Mouse (Mus musculus) large intestine, adult 2 months (tissue): ENCODE measurements at regions not wholly inside any gene's neighbourhood (a gene's known extent, or its start where the extent isn't known, plus 50 kb on each side); places are given as distances from the start of the nearest gene placed in this dataset.

Experiments
- DNase-seq: peaks from one replicate; pipeline ENCODE4 v3.0.0-alpha.2; 2012; ENCODE audit warnings: low read depth, low spot score
- WGBS: fragments of 180-500 bp; shearing (Covaris S2); methylation state at CpG from one replicate; pipeline ENCODE4 v1.1.7; 2018; 5-methylcytosine and 5-hydroxymethylcytosine counted together

DNA sequence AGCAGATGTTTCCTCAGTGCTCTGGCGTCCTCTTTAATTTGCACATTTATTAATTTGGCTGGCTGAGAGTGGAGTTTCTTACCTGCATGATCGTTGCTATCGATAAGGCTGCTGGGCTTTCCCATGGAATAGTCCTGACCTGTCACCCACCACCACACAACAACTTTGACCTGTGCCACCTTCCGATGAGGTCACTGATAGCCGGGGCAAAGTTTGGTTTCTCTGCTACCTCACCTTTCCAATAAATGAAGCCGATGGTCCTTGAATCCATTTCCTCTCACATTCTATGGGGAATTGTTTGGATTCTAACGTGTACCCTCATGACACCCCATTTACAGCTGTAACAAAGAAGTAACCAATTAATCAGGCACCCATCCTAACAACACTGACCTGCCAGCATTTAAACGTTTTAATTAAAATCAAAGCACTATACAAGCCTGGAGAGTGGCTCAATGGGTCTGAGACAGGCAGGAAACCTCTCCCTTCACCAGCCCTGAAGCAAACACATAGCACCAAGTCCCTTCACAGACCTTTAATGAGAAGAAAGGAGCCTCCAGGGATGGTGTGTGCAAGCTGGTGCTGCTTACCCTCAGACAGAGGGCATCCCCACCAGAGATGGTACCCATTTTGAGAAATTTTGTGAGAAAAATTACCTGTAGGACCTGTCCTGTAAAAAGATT, 278.9 kb upstream of the Pou3f3 start:
- no peak for DNase-seq
- WGBS: 68% methylated on average over 8 of the region's 8 CpGs

DNA sequence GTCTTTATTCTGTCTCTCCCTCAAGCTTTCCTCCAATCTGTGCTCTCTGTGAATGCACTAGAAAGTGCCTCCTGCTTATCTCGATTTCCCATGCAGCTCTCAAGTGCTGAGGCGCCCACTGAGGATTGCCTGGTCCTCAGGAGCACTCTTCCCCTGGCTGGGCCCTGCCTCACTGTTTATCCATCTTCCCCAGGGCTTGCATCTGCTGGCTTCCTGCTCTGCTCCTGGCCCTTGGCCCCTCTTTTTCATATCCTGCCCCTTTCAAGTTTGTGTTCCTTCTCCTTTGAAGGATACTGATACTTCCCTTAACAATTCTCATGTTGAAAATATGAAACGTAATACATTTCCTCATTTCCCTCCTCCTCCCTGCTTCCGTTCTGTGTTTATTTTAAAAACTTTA, 277.8 kb upstream of the Pou3f3 start:
- WGBS: 25% methylated on average over 4 of the region's 4 CpGs
- DNase-seq: no peak

DNA sequence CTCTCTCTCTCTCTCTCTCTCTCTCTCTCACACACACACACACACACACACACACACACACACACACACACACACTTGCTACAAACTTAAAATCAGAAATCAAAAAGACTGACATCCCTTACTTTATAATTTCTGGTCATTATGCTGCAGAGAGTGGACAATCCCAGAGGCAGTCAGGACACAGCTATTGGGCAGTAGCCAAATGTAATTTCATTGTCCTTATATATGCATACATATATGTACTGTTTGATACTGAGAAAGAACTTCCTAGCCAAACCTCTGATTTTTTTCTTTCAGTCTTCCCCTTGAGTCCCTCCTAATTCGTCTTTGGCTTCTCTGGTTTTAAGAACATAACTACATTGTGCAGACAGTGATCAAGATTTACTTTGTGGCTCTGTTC, 277.3 kb upstream of the Pou3f3 start:
- DNase-seq: no peak
- 41% methylated on average over 1 of the region's 1 CpGs for WGBS

DNA sequence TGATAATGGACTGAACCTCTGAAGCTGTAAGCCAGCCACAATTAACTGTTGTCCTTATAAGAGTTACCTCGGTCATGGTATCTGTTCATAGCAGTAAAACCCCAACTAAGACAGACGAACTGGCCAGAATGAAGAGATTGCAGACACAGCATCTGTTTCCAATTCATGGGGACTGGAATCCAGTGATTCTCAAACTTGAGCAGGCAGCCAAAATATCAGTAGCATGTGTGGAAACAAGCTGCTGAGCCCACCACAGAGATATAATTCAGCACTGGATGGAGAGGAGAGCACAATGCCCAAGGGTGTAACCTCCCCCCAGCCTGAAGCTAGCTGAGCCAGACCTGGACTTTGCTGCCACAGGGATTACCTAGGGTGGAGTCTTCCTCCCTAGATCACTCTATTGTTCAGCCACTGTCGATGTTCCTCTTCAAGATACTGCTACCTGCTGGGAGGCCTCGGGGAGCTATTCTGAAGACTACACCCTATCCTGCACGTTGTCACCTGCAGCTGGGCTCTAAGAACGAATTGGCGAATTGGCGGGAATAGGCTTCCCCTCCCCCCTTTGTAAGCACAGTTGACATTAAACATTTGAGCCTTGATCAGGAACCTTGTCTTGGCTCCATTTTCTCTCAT, 259.1 kb upstream of the Pou3f3 start:
- WGBS: 52% methylated on average over 8 of the region's 8 CpGs
- no peak for DNase-seq

DNA sequence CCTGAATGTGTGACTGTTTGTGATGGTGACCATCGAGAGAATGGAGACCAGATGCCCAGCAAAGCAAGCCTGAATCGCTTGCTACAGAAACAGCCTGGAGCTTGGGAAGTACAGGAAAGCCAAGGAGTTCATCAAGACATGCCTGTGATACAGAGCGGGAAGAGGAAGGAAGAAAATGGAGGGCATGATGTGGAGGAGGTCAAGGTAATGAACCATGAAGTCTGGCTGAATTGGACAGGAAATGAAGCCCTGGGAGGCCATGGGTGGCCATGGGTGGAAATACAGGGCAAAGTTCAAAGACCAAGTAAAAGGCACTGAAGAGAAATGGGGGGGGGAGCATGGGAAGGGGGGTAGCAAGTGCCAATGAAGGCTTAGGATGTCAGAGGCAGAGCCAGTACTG, 227.2 kb upstream of the Pou3f3 start:
- WGBS: 90% methylated on average over 3 of the region's 3 CpGs
- DNase-seq: no peak

DNA sequence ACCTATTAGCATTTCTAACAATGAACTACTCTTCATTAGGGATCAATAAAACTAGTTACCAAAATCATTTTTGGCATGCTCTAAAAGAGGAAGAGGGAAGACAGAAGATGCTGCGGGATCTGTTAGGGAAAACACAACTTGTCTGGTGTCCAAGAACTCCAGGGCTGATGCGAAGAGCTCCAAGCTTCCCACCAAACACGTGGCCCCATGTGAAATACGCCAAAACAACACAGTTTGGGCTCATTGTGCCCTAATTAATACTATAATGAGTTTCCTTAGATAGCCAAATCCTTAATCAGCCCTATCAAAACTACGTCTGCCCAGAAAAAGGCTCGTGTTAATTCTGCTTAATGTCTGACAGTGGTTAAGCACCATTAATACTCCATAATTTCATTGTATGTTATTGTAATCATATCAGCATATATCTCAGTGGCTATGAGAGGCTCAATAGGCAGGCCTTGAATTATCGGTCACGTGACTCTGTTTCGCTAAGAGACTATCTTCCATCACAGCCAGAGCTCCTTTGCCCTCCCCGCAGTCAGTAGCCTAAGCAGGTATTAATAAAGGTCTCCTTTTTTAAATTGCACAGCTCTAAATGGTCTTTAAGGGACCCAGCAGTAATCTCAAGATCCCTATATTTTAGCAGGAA, 223.6 kb upstream of the Pou3f3 start:
- WGBS: 88% methylated on average over 10 of the region's 10 CpGs
- DNase-seq: no peak

DNA sequence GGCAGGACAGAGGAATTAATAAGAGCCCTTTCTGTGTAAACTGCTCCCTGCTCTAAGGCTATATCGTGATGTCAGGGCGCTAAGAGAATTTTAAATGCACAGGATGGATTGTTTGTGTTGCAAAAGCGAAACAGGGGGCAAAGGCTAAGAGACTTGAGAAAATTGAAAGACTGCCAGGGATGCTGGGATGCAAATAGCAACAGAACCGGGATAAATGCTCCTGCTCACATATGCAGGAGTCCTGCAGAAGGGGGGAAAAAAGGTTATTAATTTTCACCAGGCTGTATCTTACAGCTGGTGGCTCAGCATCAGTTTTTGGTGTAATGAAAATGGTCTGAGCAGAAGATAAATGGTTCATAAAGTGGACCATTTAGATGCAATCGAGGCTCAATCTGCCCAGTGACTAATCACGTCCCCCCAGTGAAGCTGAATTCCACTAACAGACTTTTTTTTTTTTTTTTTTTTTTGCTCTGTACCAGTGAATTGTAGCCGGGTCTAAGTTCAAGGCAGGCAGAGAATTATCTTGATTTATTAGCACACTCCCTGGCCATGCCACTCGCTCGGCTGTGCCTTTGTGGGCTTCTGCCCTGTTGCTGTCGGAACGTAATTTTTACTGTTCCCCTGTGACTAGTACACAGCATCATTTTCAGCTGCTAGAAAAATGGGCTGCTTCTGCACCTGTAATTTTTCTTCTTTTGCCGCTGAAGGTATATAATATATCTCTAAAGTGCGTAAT, 222.9 kb upstream of the Pou3f3 start:
- no peak for DNase-seq
- 39% methylated on average over 13 of the region's 13 CpGs for WGBS

DNA sequence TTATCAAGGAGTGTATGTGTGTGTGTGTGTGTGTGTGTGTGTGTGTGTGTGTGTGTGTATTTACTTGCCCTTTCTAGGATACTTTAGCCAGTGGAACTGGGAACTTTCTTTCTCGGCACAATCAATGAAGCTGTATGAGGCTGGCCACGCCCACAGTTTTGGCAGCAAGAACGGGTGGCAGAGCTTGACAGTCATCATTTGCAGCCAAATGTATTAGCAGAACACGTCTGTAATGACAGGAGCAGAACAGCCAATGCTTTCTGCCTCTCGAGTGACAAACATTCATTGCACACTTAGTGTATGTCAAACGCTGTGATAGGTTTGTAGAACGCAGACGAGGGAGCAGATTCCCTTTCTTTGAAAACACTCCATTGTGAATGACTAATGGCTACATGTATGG, 221.4 kb upstream of the Pou3f3 start:
- 53% methylated on average over 8 of the region's 8 CpGs for WGBS
- no peak for DNase-seq

DNA sequence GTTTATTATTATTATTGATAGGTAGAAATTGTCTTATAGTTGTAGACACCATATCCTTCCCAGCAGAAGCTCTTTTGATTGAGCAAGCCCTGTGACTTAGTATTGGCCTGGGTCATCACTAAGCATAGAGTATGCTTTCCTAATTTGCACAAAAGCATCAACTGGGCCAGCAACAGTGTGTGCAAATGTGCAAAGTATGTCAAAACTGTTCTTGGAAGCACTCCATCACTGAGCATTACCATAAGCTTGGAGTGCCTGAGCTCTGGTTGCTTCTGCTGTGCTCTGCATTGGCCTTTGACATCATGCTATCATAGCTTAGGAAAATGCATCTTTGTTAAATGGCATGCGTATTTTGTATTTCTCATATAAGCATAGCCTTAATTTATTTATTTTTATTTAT, 220.7 kb upstream of the Pou3f3 start:
- 87% methylated on average over 1 of the region's 1 CpGs for WGBS
- no peak for DNase-seq

DNA sequence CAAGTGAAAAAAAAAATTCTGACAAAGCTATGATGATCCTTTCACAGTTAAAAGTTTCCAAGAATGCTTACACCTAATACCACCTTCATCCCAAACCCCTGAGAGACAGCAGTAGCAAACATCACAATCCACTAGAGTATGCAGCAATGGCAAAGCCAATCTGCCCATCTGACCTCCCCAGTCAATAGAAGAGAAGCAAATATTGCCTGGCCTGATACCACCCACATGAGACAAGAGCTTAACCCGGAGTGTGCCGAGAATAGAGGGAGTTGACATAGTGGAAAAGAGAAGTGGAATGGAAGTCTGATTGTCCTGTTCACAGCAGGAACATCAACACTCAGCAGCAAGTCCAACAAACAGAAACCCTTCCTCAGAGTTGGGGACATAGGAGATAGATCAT, 219.9 kb upstream of the Pou3f3 start:
- DNase-seq: no peak
- WGBS: 60% methylated on average over 2 of the region's 2 CpGs

DNA sequence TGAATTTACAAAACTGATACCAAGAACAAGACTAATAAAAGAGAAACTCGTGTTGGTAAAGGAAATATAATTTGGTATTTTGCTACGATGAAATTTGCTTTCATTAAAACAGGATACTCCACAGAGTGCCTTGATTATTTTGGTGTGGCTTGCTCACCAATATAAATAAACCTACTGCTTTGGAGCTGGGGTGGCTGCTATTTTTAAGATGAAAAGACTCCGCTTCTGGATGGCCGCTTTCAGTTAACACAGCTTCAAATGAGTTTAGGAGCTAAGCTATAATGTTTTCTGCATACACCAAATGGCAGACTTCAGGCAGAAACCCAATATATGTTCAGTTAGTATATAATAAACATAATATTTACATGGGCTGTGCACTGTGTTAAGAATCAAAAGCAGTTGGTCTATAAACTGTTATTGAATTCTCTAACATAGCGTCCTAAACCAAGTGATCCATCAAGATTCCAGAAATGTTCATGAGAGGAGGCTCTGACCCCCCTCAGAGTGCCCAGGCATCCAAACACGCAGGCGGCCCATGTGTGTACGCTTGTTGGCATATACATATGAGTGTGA, 215.1 kb upstream of the Pou3f3 start:
- WGBS: 60% methylated on average over 8 of the region's 8 CpGs
- no peak for DNase-seq

DNA sequence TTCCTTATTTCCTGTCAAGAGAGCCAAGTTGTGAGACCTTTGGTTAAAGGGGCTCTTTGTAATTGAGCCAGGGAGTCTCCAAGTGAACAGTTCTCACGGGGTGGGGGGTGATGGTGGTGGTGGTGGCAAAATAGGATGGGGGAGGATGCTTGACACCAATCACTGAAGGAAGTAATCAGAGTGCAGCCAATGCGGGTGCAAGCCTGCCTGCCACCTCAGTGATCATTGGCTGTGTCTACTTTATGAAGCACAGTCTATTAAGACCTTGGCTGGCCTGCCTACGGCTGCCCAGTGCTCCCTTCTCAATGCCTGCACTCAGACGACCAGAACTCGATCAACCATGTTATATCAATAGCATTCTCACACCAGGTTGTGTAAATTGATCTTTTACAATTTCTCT, 206.0 kb upstream of the Pou3f3 start:
- WGBS: 75% methylated on average over 5 of the region's 5 CpGs
- DNase-seq: no peak

DNA sequence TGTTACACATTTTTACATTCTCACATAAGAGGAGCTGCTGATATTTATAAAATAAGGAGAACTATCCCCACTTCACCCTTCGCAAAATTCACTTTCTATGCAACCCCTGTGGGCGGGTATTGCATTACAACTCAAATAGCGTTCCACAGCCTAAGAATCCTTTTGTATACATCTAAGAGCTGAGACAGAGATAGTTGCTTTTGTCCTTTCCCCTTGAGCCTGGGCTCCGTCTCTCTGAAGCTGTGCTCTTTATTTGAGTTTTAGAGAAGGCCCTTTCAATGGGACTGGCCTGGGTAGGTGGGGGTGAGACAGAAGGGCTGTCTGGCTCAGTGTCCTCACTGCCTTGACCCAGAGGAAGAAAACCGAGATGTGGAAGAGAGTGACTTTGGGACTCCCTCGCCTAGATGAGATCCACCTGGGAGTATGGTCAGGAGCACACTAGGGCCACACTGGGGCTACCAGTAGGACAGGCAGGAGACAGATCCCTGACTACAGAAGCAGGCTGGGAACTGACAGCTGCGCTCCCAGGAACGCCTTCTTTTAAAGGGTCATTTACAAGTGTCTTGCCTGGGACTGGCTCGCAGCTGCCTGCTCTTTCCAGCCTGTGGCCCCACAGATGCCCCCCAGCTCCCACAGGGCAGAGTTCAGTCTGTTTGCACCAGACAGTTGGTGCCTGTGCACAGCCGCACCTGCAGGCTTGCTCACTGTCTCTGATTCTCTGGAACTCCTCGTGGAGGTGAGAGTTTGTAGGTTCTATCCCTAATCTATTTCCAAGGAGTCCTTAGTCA, 204.5 kb upstream of the Pou3f3 start:
- 36% methylated on average over 11 of the region's 11 CpGs for WGBS
- no peak for DNase-seq

DNA sequence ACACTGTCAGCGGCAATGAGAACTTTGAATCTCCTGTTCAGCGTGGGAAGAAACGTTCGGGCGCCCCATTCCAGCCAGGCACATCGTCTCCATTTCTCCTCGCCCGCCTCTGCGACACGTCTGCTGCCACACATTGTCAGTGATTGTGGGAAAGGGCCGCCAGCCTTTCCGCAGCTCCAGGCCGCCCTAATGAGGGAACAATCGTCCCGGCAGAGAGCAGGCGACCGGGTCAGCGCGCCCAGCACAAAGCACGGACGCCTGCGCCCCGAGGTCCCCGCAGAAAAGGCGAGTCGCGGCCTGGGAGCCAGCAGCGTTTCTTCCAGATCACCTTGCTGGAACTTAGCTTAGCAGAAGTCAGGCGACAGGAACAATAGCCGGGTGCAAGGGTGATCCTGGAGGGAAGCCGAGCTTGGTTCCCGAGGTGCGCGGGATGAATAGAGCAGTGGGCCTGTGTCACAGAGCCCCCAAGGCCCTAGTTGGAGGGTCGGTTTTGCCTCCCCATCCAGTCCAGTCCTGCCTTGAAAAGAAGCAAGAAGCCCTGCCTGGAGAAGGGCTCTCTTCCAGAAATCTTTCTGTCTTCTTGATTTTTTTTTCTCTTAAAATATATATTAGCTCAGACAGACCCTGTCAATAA, 203.8 kb upstream of the Pou3f3 start:
- 9% methylated on average over 35 of the region's 35 CpGs for WGBS
- no peak for DNase-seq

DNA sequence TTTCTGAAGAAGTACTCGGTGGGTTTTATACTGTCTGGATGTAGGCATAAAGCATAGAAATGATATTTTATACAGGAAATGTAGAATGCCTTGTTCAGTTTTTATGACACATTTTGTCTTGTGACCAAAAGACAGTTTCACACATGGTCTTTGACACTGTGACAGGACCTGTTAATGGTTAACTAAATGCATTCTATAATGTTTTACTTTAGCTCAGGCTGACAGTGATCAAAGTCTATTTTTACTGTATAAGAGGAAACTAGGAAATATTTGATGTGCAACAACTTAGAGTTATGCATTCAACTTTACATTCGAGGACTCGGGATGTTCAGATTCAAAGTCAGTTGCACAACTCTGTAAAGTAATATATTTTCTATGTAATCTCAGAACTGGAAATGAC, 199.5 kb upstream of the Pou3f3 start:
- no peak for DNase-seq
- 27% methylated on average over 3 of the region's 3 CpGs for WGBS

DNA sequence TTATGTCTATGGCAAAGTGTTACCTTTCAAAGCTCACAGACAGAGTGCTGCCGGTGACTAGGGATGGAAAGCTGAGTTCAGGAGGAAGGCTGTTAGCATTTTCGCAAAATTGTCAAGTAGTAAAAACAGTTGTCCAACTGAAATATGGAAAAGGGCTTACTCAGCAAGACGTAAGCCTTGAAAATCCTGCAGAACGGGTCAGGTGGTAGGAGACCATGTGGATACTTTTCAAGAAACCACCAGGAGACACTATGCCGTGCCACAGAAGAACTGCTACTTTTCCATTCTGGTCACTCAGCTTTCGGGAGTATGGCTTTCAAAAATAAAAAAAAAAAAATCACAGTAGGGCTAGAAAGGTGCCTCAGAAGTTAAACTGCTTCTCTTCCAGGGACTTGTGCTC, 199.1 kb upstream of the Pou3f3 start:
- DNase-seq: no peak
- 29% methylated on average over 6 of the region's 6 CpGs for WGBS

DNA sequence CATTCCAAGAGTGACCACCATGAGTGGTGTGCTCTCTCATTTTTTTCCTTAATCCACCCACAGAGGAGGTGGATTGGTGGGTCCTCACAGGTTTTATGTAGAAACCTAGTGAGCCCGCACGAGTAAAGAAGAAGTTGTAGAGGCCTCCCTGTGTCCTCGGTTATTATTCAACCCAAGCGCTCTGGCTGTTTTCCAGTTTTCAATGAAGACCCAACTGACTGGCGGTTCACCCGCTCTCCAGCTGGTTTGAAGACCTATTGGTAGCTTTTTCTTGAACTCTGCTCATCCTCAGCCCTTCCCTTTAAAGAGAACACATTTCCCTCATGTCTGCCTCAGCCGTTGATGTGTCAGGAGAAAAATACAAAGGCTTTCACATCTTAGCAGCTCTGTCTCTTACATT, 196.7 kb upstream of the Pou3f3 start:
- DNase-seq: no peak
- 90% methylated on average over 7 of the region's 7 CpGs for WGBS

DNA sequence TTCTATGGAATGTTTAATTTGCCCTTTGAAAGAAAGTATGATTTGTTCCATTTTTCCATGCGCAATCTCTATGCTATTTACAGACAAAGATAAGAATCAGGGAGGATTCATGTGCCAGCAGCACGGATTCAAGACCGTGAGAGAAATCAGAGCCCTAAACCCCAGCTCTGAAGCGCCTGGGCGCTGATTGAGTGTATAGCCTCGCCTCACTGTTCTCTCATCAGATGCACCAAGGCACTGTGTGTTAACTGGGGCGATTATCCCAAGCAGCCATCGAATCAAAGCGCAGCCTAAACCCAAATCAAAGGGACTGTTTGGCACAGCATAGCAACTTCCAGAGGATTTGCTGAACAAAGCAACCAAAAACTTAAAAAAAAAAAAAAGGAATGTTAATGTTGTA, 191.1 kb upstream of the Pou3f3 start:
- no peak for DNase-seq
- WGBS: 73% methylated on average over 9 of the region's 9 CpGs

DNA sequence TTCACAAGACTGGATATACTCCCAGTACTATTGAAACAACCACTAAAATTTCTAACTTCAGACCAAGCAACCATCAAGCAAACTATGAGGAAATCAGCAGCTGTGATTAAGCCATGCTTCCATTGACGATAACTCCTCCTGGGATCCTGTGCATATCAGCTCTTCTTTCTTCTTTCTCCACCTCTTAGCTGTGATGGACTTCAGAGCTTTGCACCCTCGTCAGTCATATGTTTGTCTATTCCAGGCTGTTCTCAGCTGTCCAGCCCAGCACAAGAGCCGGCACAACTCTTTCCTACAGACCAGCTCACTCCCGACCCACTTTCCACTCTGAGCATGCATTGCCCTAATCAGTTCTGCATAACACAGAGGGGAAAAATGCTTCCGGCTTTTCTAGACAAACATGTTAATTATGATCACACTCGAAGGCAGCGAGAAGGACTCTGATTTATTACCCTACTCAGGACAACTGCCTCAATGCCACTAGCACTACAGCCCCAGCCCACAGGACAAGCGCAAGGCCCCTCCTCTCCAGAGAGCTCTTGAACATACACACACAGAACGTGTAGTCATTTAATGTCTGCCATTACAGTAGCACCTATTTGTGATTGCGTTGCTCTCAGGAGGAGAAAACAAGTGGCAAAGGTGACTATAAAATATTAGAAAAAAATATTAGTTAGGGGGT, 190.4 kb upstream of the Pou3f3 start:
- DNase-seq: no peak
- WGBS: 27% methylated on average over 10 of the region's 10 CpGs
